Mouse (Mus musculus): ENCODE data around the gene Myh7b. TPM values are rescaled to one million over a fixed set of nuclear protein-coding genes. Genes with fewer than 3 reads are reported as not detected.

Myh7b gene
- polyA plus RNA-seq, 1 experiment from 2014 or later = 1.9 TPM

DNA sequence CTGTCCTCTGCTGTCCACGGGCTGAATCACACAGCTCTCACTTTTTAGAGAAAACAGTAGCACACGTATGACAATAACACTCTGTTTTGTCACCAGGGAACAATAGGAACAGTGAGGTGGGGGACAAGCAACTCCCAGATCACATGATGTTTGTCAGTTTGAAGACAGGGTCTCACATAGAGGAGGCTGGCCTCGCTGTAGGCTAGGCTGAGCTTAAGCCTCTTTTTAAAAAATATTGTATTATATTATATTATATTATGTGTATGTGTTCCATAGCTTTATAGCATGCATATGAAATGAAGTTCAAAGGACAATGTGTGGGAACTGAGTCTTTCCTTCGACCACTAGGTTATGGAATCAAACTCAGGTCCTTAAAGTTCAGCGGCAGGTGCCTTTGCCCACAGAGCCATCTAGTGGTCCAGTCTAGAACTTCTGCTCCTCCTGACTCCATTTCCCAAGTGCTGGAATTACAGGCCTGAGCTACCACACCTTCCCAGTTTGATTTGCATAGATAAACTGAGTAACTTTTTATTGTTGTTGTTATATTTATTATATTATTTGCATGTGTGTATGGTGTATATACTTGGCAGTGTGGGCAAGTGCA lies 27.0 kb upstream of the Myh7b start:
- Histone ChIP-seq H3K4me1 (replicated peaks) (no peaks in the 10 kb centered on the region), H3K27me3 (no peaks in the 10 kb centered on the region), H3K4me3 (replicated peaks) (no peak overlapping the region), H3K9ac (replicated peaks) (no peak overlapping the region), H3K9me3 (no peaks in the 10 kb centered on the region), H3K36me3 (no peaks in the 10 kb centered on the region), H3K4me2 (no peak overlapping the region), H3K27ac (no peak overlapping the region)
- 0 out of 2 replicates have a peak, but pooled peaks have one; percentile 20 for ATAC-seq (ENCODE audit: insufficient number of reproducible peaks, insufficient read depth, low FRiP score, low TSS enrichment, low read depth)
- 44% methylated on average over 5 of the region's 5 CpGs for WGBS

GRCm38 (mm10) chr2:155585082-155585481 lies 25.9 kb upstream of the Myh7b start:
- Histone ChIP-seq H3K9ac (replicated peaks) (no peak overlapping the region), H3K27me3 (no peaks in the 10 kb centered on the region), H3K9me3 (no peaks in the 10 kb centered on the region), H3K36me3 (no peaks in the 10 kb centered on the region), H3K4me3 (replicated peaks) (no peak overlapping the region), H3K27ac (no peak overlapping the region), H3K4me1 (replicated peaks) (no peaks in the 10 kb centered on the region), H3K4me2 (no peak overlapping the region)
- 86% methylated on average over 9 of the region's 9 CpGs for WGBS
- ATAC-seq (ENCODE audit: insufficient number of reproducible peaks, insufficient read depth, low FRiP score, low TSS enrichment, low read depth) = no peak

GRCm38 (mm10) chr2:155585486-155585885 lies 25.5 kb upstream of the Myh7b start:
- H3K4me1 ChIP-seq (replicated peaks) = no peaks in the 10 kb centered on the region
- H3K9ac ChIP-seq (replicated peaks) = no peak overlapping the region
- H3K27ac ChIP-seq = no peak overlapping the region
- WGBS = 78% methylated on average over 10 of the region's 10 CpGs
- no peaks in the 10 kb centered on the region for H3K36me3 ChIP-seq
- H3K9me3 ChIP-seq = no peaks in the 10 kb centered on the region
- ATAC-seq (ENCODE audit: insufficient number of reproducible peaks, insufficient read depth, low FRiP score, low TSS enrichment, low read depth) = no peak
- no peaks in the 10 kb centered on the region for H3K27me3 ChIP-seq
- H3K4me3 ChIP-seq (replicated peaks) = no peak overlapping the region
- no peak overlapping the region for H3K4me2 ChIP-seq

- H3K36me3 ChIP-seq = no peaks in the 10 kb centered on the region
- no peak overlapping the region for H3K27ac ChIP-seq
- H3K9me3 ChIP-seq = no peaks in the 10 kb centered on the region
- no peak overlapping the region for H3K4me3 ChIP-seq (replicated peaks)
- 81% methylated on average over 3 of the region's 3 CpGs for whole genome bisulfite sequencing
- H3K4me1 ChIP-seq (replicated peaks) = peaks cover 7% of the 10 kb centered on the region; the same call in 1 of the 2 replicates
- H3K27me3 ChIP-seq = no peaks in the 10 kb centered on the region
- ATAC-seq (ENCODE audit: insufficient number of reproducible peaks, insufficient read depth, low FRiP score, low TSS enrichment, low read depth) = no peak
- H3K4me2 ChIP-seq = no peak overlapping the region
- no peak overlapping the region for H3K9ac ChIP-seq (replicated peaks)
Measured at GRCm38 (mm10) chr2:155588136-155588535, 22.9 kb upstream of the Myh7b start.

DNA sequence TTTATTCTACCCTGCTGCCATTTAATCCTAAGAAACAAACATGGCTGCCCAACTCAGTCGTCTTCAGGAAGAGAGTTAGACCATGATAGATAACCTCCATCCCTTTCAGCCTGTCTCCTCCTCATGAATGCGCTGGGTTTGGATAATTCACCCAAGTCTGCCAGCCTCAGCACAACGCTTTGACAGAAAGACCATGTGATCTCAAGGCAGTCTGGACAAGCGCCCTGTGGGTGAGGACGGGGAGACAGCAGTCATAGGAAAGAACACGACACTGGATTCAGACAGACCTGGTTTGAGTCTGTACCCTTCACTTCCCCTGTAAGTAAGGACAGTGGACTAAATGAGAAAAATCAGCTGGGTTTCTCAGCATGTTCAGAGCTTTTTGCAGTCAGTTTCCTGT lies 21.5 kb upstream of the Myh7b start:
- Histone ChIP-seq H3K36me3 (no peaks in the 10 kb centered on the region), H3K27me3 (no peaks in the 10 kb centered on the region), H3K9me3 (no peaks in the 10 kb centered on the region), H3K4me2 (no peak overlapping the region), H3K4me1 (replicated peaks) (peaks cover 7% of the 10 kb centered on the region; the same call in 1 of the 2 replicates), H3K27ac (no peak overlapping the region), H3K4me3 (replicated peaks) (no peak overlapping the region), H3K9ac (replicated peaks) (no peak overlapping the region)
- ATAC-seq (ENCODE audit: insufficient number of reproducible peaks, insufficient read depth, low FRiP score, low TSS enrichment, low read depth) = no peak
- 83% methylated on average over 6 of the region's 6 CpGs for WGBS

GRCm38 (mm10) chr2:155590876-155591275 lies 20.1 kb upstream of the Myh7b start:
- Histone ChIP-seq H3K27ac (no peak overlapping the region), H3K4me2 (0 out of 2 replicates have a peak overlapping the region, but pooled peaks have one; percentile 69), H3K4me1 (replicated peaks) (peaks cover 7% of the 10 kb centered on the region; the same call in 1 of the 2 replicates), H3K9me3 (no peaks in the 10 kb centered on the region), H3K36me3 (no peaks in the 10 kb centered on the region), H3K4me3 (replicated peaks) (no peak overlapping the region), H3K9ac (replicated peaks) (no peak overlapping the region), H3K27me3 (0 out of 2 replicates have a peak, but pooled peaks cover 6% of the 10 kb centered on the region)
- ATAC-seq (ENCODE audit: insufficient number of reproducible peaks, insufficient read depth, low FRiP score, low TSS enrichment, low read depth) = no peak
- 93% methylated on average over 2 of the region's 2 CpGs for WGBS

DNA sequence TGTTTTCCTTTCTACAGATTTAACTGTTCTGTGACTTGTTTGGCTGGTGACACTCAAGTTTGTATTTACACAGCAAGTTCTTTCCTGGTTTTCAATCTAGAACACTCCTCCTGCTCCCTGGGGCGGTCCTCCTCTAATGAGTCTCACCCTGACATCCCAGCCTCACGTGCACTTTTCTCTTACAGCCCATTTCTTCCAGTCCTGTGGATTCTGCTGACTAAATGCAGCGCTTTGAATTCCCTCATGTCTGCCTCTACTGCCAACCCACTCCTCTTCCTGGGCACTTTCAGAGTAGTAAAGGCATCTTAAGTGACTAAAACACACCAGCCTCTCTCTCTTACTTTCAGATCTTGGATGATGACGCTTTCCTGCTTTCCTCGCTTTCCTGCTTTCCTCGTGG lies 19.3 kb upstream of the Myh7b start:
- Histone ChIP-seq H3K9ac (replicated peaks) (peak overlapping the region; percentile 74), H3K4me2 (peak overlapping the region; percentile 69), H3K27ac (peak overlapping the region; percentile 87; the same call in 1 of the 2 replicates), H3K27me3 (0 out of 2 replicates have a peak, but pooled peaks cover 7% of the 10 kb centered on the region), H3K4me3 (replicated peaks) (peak overlapping the region; percentile 57), H3K36me3 (no peaks in the 10 kb centered on the region), H3K4me1 (replicated peaks) (peaks cover 7% of the 10 kb centered on the region; the same call in 1 of the 2 replicates), H3K9me3 (no peaks in the 10 kb centered on the region)
- WGBS = 9% methylated on average over 6 of the region's 6 CpGs
- ATAC-seq (ENCODE audit: insufficient number of reproducible peaks, insufficient read depth, low FRiP score, low TSS enrichment, low read depth) = no peak

DNA sequence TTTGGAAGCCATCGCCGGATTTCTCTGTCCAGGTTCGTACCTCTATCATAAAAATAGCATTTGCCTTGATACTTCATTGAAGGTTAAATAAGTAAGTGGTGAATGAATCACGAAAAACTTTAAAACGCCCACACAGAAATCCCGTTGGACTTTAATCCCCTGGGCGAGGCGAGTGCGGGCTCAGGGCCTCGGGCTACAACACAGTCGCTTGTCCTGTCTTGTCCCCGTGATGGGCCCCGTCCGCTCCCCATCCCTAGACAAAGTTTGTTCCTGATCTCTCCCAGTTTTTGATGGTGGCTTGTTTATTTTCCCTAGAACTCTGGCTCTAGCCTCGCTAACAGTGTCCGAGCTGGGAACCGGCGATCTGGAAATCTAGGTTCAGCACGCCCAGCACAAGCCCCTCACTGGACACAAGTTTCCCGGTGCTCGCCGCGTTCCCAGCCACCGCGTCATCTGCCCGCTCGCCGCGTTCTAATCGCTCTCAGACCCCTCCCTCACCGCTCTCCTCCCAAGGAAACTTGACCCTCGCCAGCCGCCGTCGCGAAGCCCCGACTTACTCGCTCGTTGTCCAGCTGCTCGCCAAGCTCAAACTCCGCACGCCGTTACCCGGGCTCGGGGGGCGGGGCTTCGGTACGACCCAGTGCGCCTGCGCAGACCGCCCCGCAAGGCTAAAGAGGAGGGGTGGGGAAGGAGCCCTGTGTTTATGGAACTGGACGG lies 18.7 kb upstream of the Myh7b start, which contains the start of gene Gss:
Gene Gss (minus strand): TSS at position 674 of the 717 bp plus-strand sequence.
- peak within 1 kb of the TSS; percentile 87 for H3K27ac ChIP-seq
- no peaks in the 10 kb centered on the region for H3K36me3 ChIP-seq
- H3K4me1 ChIP-seq (replicated peaks) = peaks cover 7% of the 10 kb centered on the region; the same call in 1 of the 2 replicates
- H3K9ac ChIP-seq (replicated peaks) = peak within 1 kb of the TSS; percentile 74
- WGBS = under 1% methylated on average over 53 of the region's 53 CpGs
- H3K27me3 ChIP-seq = 0 out of 2 replicates have a peak, but pooled peaks cover 7% of the 10 kb centered on the region
- H3K9me3 ChIP-seq = no peaks in the 10 kb centered on the region
- H3K4me3 ChIP-seq (replicated peaks) = peak within 1 kb of the TSS; percentile 57
- peak; percentile 86 for ATAC-seq (ENCODE audit: insufficient number of reproducible peaks, insufficient read depth, low FRiP score, low TSS enrichment, low read depth)
- peak within 1 kb of the TSS; percentile 69 for H3K4me2 ChIP-seq

- Histone ChIP-seq H3K9me3 (no peaks in the 10 kb centered on the region), H3K27ac (peak overlapping the region; percentile 66; the same call in 1 of the 2 replicates), H3K9ac (replicated peaks) (peak overlapping the region; percentile 74), H3K4me2 (peak overlapping the region; percentile 69), H3K4me3 (replicated peaks) (peak overlapping the region; percentile 57), H3K36me3 (no peaks in the 10 kb centered on the region), H3K27me3 (0 out of 2 replicates have a peak, but pooled peaks cover 7% of the 10 kb centered on the region), H3K4me1 (replicated peaks) (peaks cover 7% of the 10 kb centered on the region; the same call in 1 of the 2 replicates)
- ATAC-seq (ENCODE audit: insufficient number of reproducible peaks, insufficient read depth, low FRiP score, low TSS enrichment, low read depth) = no peak; the same call in 1 of the 2 replicates
- 1% methylated on average over 9 of the region's 9 CpGs for WGBS
Measured at GRCm38 (mm10) chr2:155592854-155593283, 18.1 kb upstream of the Myh7b start.

- Histone ChIP-seq H3K4me1 (replicated peaks) (peaks cover 7% of the 10 kb centered on the region; the same call in 1 of the 2 replicates), H3K9ac (replicated peaks) (no peak overlapping the region), H3K4me3 (replicated peaks) (no peak overlapping the region), H3K27me3 (0 out of 2 replicates have a peak, but pooled peaks cover 7% of the 10 kb centered on the region), H3K9me3 (no peaks in the 10 kb centered on the region), H3K36me3 (no peaks in the 10 kb centered on the region), H3K27ac (no peak overlapping the region), H3K4me2 (no peak overlapping the region)
- ATAC-seq (ENCODE audit: insufficient number of reproducible peaks, insufficient read depth, low FRiP score, low TSS enrichment, low read depth) = no peak
- 73% methylated on average over 6 of the region's 6 CpGs for WGBS
Measured at GRCm38 (mm10) chr2:155595516-155595915, 15.5 kb upstream of the Myh7b start.

DNA sequence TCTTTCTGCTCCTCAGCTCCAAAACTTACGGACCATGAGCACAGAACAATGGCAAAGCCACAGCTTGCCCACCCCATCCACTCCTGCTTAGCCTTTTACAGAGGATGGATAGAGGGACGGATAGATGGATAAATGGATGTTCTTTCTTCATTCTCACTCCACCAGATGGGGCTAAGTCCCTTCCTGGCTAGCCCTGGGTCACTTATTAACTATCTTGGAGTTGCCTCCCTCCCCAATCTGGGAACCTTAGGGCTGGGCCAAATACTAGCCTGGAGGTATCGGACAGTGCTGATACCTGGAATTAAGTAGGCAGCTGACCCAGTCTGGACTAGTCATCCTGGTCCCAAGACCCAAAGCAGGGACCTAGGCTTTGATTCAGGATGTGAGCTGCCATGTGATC lies 7.3 kb upstream of the Myh7b start:
- no peak for ATAC-seq (ENCODE audit: insufficient number of reproducible peaks, insufficient read depth, low FRiP score, low TSS enrichment, low read depth)
- Histone ChIP-seq H3K9me3 (no peaks in the 10 kb centered on the region), H3K9ac (replicated peaks) (no peak overlapping the region), H3K4me1 (replicated peaks) (peaks cover 4% of the 10 kb centered on the region; the same call in 1 of the 2 replicates), H3K27me3 (0 out of 2 replicates have a peak, but pooled peaks cover 4% of the 10 kb centered on the region), H3K27ac (no peak overlapping the region), H3K4me3 (replicated peaks) (no peak overlapping the region), H3K4me2 (no peak overlapping the region), H3K36me3 (no peaks in the 10 kb centered on the region)
- 76% methylated on average over 3 of the region's 3 CpGs for WGBS
